Mouse (Mus musculus): ENCODE data around the gene Gm20388. TPM values are rescaled to one million over a fixed set of nuclear protein-coding genes. Genes with fewer than 3 reads are reported as not detected.
"Not testable (repeated sequence)": the region's sequence is repeated elsewhere in the genome, so short reads cannot be mapped to it uniquely, and the experiment has no call there.

Gm20388 gene
- polyA plus RNA-seq, 1 experiment from 2014 or later = not detected

- peak overlapping the region; percentile 97 for H3K27ac ChIP-seq
- peaks cover 65% of the 10 kb centered on the region for H3K4me1 ChIP-seq
- no peaks in the 10 kb centered on the region for H3K27me3 ChIP-seq (replicated peaks)
- H3K36me3 ChIP-seq = peaks cover 18% of the 10 kb centered on the region; the same call in 1 of the 2 replicates
- peak overlapping the region; percentile 84 for H3K4me2 ChIP-seq
- H3K4me3 ChIP-seq = peak overlapping the region; percentile 100
- WGBS (ENCODE audit: insufficient replicate concordance) = under 1% methylated on average over 40 of the region's 60 CpGs
- peak overlapping the region; percentile 100 for H3K9ac ChIP-seq
- ATAC-seq = peak; percentile 6
- H3K9me3 ChIP-seq (replicated peaks) = no peaks in the 10 kb centered on the region
Observed at GRCm38 (mm10) chr8:123041774-123042105, 3131.1 kb downstream of the Gm20388 start.

DNA sequence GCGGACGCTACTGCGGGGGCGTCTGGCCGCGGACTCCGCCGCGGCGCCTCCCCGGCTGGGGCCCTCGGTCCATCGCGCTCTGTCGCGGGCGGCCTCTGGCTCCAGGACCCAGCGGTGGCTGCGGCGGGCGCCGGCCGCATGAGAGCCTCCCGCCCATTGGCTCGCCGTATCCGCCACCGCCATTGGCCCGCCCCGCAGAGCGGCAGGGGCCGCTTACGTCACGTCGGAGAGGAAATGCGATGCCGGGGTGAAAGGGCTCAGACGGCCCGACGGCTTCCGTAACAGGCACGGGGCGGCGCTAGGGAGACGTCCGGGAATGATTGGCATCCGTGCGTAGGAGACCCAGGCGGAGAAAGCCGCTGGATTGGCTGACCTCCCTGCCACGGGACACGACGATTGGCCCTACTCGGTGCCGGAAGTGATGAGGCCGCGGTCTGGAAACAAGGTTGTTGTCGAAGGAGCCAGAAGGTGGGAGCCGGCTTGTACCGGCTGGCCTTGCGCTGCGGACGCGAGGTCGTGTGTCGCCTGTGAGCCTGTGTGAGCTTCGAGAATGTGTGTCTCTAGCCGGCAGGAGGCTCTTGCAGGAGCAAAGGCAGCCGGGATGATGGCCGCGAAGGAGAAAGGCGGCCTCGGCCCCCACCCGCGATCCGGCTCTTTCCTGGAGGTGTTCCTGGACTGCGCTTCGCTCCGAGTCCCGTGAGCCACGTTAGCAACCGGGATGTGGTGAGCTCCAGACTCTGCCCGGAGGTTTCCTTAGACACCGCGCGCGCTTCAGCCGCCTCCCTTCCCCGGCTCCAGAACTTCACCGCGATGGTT lies 3131.7 kb downstream of the Gm20388 start, which contains the start of gene Ankrd11:
Gene Ankrd11, minus strand, starts transcription at position 120 of the 816 bp plus-strand sequence.
- no peaks in the 10 kb centered on the region for H3K9me3 ChIP-seq (replicated peaks)
- H3K4me2 ChIP-seq = peak within 1 kb of the TSS; percentile 84
- H3K27ac ChIP-seq = peak within 1 kb of the TSS; percentile 100
- H3K4me3 ChIP-seq = peak within 1 kb of the TSS; percentile 100
- H3K4me1 ChIP-seq = peaks cover 59% of the 10 kb centered on the region
- peak within 1 kb of the TSS; percentile 100 for H3K9ac ChIP-seq
- H3K36me3 ChIP-seq = peaks cover 18% of the 10 kb centered on the region; the same call in 1 of the 2 replicates
- under 1% methylated on average over 88 of the region's 91 CpGs for WGBS (ENCODE audit: insufficient replicate concordance)
- ATAC-seq = peak; percentile 96
- H3K27me3 ChIP-seq (replicated peaks) = no peaks in the 10 kb centered on the region

DNA sequence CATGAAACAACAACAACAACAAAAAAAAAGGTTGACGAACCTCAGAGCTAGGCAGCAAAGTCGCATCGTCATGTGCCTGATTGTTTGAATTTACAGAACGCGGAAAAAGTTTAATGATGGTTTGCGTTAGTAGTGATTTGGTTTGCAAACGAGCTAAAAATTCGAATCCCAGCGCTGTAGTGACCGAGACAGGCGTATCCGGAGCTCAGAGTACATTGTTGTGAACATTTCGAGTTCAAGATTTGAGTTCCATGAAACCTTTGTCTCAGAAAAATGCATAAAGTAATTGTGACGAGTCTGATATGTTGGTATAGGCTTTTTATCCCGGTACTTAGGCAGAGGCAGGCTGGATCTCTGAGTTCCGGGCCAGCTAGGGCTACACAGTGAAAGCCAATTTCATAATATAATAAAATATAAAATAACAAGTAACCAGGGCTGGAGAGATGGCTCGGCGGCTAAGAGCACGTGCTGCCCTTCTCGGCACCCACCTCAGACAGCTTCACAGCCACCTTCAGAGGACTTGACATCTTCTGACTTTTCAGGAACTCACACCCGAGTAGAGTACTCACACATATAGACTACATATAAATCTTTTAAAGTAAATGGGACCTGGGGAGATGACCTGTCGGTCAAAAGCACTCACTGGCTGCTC lies 3132.5 kb downstream of the Gm20388 start:
- peak overlapping the region; percentile 100 for H3K27ac ChIP-seq
- peaks cover 51% of the 10 kb centered on the region for H3K4me1 ChIP-seq
- peak overlapping the region; percentile 75 for H3K4me2 ChIP-seq
- H3K9ac ChIP-seq = peak overlapping the region; percentile 94
- no peak for ATAC-seq
- peaks cover 18% of the 10 kb centered on the region; the same call in 1 of the 2 replicates for H3K36me3 ChIP-seq
- 13% methylated on average over 22 of the region's 22 CpGs for WGBS (ENCODE audit: insufficient replicate concordance)
- no peaks in the 10 kb centered on the region for H3K9me3 ChIP-seq (replicated peaks)
- no peaks in the 10 kb centered on the region for H3K27me3 ChIP-seq (replicated peaks)
- H3K4me3 ChIP-seq = peak overlapping the region; percentile 100

DNA sequence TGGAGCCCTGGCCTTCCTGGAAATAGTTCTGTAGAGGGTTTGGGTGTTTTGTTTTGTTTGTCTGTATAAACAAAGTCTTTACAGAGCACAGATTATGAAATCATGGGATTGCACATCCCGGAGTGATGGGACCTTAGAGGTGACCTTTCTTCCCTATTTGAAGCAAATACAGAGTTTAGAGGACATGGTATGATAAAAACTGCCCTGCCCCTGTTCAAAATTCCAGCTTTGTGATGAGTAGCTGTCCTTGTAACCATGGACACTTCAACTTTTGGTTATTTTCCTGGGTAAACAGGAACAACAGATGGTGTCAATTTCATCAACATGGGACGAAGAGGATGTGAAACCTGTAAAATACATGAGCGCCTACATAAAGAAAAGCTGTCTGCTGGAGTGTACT lies 3133.3 kb downstream of the Gm20388 start:
- Histone ChIP-seq H3K4me1 (peaks cover 44% of the 10 kb centered on the region), H3K4me3 (peak overlapping the region; percentile 100), H3K9ac (peak overlapping the region; percentile 94; the same call in 1 of the 2 replicates), H3K4me2 (peak overlapping the region; percentile 75), H3K27me3 (replicated peaks) (no peaks in the 10 kb centered on the region), H3K27ac (peak overlapping the region; percentile 12; the same call in 1 of the 2 replicates), H3K9me3 (replicated peaks) (no peaks in the 10 kb centered on the region), H3K36me3 (peaks cover 18% of the 10 kb centered on the region; the same call in 1 of the 2 replicates)
- ATAC-seq = no peak
- WGBS (ENCODE audit: insufficient replicate concordance) = 77% methylated on average over 3 of the region's 3 CpGs

- not testable (repeated sequence) for H3K9me3 ChIP-seq (replicated peaks); H3K9ac ChIP-seq; H3K27ac ChIP-seq; H3K27me3 ChIP-seq (replicated peaks); H3K4me2 ChIP-seq; H3K4me3 ChIP-seq; ATAC-seq
- WGBS (ENCODE audit: insufficient replicate concordance) = 84% methylated on average over 23 of the region's 23 CpGs
- Histone ChIP-seq H3K4me1 (peaks cover 34% of the 10 kb centered on the region), H3K36me3 (peaks cover 18% of the 10 kb centered on the region; the same call in 1 of the 2 replicates)
Observed at GRCm38 (mm10) chr8:123044743-123045425, 3134.2 kb downstream of the Gm20388 start.

DNA sequence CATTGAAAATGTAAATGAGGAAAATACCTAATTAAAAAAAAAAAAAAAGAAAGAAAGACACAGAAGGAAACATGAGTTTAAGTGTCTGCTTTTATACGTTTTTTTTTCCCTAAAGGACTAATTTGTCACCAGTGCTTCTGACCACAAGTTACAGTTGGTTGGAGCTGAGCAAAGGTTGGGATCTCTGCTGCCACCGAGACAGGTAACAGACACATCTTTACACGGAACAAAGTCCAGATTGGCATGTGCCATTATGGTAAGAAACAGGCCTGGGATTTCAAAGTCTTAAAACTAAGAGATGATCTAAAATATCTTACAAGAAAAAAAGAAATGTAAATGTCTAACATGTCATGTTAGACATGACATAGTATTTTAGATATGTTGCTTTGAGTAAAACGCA lies 3136.1 kb downstream of the Gm20388 start:
- Histone ChIP-seq H3K4me2 (no peak overlapping the region), H3K36me3 (peaks cover 18% of the 10 kb centered on the region; the same call in 1 of the 2 replicates), H3K9ac (no peak overlapping the region), H3K27me3 (replicated peaks) (no peaks in the 10 kb centered on the region), H3K27ac (no peak overlapping the region), H3K4me3 (no peak overlapping the region), H3K9me3 (replicated peaks) (no peaks in the 10 kb centered on the region), H3K4me1 (peaks cover 24% of the 10 kb centered on the region)
- ATAC-seq = no peak
- 77% methylated on average over 4 of the region's 4 CpGs for WGBS (ENCODE audit: insufficient replicate concordance)

- Histone ChIP-seq H3K4me1 (peaks cover 28% of the 10 kb centered on the region), H3K27me3 (replicated peaks) (no peaks in the 10 kb centered on the region), H3K27ac (no peak overlapping the region), H3K4me3 (no peak overlapping the region), H3K4me2 (no peak overlapping the region), H3K36me3 (peaks cover 18% of the 10 kb centered on the region; the same call in 1 of the 2 replicates), H3K9me3 (replicated peaks) (no peaks in the 10 kb centered on the region), H3K9ac (no peak overlapping the region)
- ATAC-seq = no peak
- WGBS (ENCODE audit: insufficient replicate concordance) = 86% methylated on average over 7 of the region's 7 CpGs
Observed at GRCm38 (mm10) chr8:123047827-123048226, 3137.2 kb downstream of the Gm20388 start.

DNA sequence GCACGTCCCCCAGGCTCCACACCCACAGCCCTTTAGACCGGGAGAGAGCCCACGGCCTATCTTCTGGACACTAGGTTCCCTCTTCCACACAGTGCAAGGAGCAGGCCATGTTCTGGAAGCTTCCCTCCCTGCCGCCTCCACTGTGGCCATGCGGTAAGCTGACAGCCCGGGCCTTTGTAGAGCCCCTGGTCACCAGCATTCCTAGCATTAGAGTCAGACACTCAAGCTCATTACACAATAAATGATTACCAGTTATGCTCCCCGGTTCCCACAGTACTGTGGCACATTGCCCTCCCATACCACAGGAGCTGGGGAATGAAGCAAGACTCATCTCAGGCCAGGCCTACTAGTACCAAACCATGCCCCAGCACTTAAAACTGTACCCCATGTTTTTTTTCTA lies 3137.8 kb downstream of the Gm20388 start:
- Histone ChIP-seq H3K4me1 (peaks cover 24% of the 10 kb centered on the region), H3K27ac (no peak overlapping the region), H3K36me3 (peaks cover 18% of the 10 kb centered on the region; the same call in 1 of the 2 replicates), H3K9me3 (replicated peaks) (no peaks in the 10 kb centered on the region), H3K9ac (no peak overlapping the region), H3K4me3 (no peak overlapping the region), H3K4me2 (no peak overlapping the region), H3K27me3 (replicated peaks) (no peaks in the 10 kb centered on the region)
- WGBS (ENCODE audit: insufficient replicate concordance) = 81% methylated on average over 7 of the region's 7 CpGs
- ATAC-seq = no peak

DNA sequence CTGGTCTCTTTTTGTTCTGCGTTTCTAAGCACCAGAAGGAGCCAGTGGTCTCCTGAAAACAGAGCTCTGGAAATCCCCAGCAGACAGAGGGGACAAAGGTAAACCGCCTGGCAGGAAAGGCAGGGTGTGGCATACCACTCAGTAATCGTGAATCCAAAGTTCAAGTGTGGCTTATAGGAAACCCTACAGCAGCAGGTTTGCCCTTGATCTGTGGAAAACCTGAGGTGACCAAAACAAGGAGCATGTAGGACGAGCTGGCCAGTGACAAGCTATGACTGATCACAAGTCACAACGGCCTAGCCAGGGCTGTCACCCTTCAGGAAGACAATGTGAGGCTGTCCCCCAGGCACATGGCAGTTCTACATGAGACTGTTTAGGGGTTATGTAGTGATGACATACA lies 3140.8 kb downstream of the Gm20388 start:
- H3K4me2 ChIP-seq = no peak overlapping the region
- H3K9me3 ChIP-seq (replicated peaks) = no peaks in the 10 kb centered on the region
- H3K27ac ChIP-seq = peak overlapping the region; percentile 52; the same call in 1 of the 2 replicates
- peak overlapping the region; percentile 10; the same call in 1 of the 2 replicates for H3K9ac ChIP-seq
- no peak overlapping the region for H3K4me3 ChIP-seq
- peak; percentile 26; the same call in 1 of the 2 replicates for ATAC-seq
- H3K4me1 ChIP-seq = 0 out of 2 replicates have a peak, but pooled peaks cover 5% of the 10 kb centered on the region
- WGBS (ENCODE audit: insufficient replicate concordance) = 55% methylated on average over 5 of the region's 5 CpGs
- H3K27me3 ChIP-seq (replicated peaks) = no peaks in the 10 kb centered on the region
- no peaks in the 10 kb centered on the region for H3K36me3 ChIP-seq

DNA sequence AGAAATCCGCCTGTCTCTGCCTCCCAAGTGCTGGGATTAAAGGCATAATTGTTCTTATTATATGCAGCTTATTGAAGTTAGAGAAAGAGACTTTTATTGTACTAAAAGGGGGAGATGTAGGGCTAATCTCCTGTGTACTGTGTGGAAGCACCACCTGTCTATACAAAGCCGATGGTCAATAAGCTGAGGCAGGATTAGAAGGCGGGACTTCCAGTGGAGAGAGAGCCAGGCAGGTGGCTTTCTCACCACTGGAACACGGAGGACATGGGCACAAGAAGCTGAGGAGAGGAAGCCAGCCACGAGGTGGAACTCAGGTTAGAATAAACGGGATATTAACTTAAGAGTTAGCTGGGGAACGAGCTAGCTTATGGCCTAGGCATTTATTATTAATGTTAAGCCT lies 3152.1 kb downstream of the Gm20388 start, which contains the start of gene Spg7:
Gene Spg7, plus strand, starts transcription at position 222 of the 400 bp plus-strand sequence.
- Histone ChIP-seq H3K36me3 (peaks cover 10% of the 10 kb centered on the region), H3K4me3 (no peak within 1 kb of the TSS), H3K9ac (no peak within 1 kb of the TSS), H3K9me3 (replicated peaks) (no peaks in the 10 kb centered on the region), H3K4me2 (no peak within 1 kb of the TSS), H3K27ac (no peak within 1 kb of the TSS), H3K27me3 (replicated peaks) (no peaks in the 10 kb centered on the region), H3K4me1 (peaks cover 32% of the 10 kb centered on the region)
- WGBS (ENCODE audit: insufficient replicate concordance) = 71% methylated on average over 7 of the region's 7 CpGs
- ATAC-seq = no peak

- Histone ChIP-seq H3K27me3 (replicated peaks) (no peaks in the 10 kb centered on the region), H3K4me1 (peaks cover 32% of the 10 kb centered on the region), H3K9me3 (replicated peaks) (no peaks in the 10 kb centered on the region), H3K9ac (peak overlapping the region; percentile 90), H3K36me3 (peaks cover 19% of the 10 kb centered on the region), H3K27ac (no peak overlapping the region), H3K4me3 (peak overlapping the region; percentile 80), H3K4me2 (peak overlapping the region; percentile 79)
- no peak for ATAC-seq
- WGBS (ENCODE audit: insufficient replicate concordance) = 80% methylated on average over 4 of the region's 4 CpGs
Observed at GRCm38 (mm10) chr8:123064072-123064471, 3153.4 kb downstream of the Gm20388 start.

Data from liver, embryonic 12.5 days (tissue).